Mouse (Mus musculus): ENCODE results near the gene Olfr424. TPM values are rescaled to one million over a fixed set of nuclear protein-coding genes. Genes with fewer than 3 reads are reported as not detected.

The Olfr424 gene
- not detected in 2 replicates for polyA plus RNA-seq (2012)

DNA sequence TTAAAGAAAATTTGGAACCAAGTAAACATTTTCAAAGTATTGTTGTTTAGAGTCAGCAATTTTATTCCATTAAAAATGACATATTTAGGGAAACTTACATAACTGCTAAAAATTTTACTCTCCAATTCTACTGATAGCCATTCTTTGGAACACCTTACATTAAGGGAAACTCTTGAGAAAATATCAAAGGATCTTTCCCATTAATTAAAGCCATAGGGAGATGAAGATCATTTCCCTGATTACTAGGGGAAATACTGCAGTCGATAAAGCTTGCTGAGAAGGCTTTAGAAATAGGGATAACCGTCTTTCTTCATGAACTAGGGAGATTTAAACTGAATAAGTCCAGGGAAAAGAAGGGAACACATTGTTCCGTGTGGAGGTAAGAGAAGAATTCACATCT, at the start of gene Olfr424:
Olfr424 (plus strand) TSS at position 301 of the 400 bp plus-strand sequence.

DNA sequence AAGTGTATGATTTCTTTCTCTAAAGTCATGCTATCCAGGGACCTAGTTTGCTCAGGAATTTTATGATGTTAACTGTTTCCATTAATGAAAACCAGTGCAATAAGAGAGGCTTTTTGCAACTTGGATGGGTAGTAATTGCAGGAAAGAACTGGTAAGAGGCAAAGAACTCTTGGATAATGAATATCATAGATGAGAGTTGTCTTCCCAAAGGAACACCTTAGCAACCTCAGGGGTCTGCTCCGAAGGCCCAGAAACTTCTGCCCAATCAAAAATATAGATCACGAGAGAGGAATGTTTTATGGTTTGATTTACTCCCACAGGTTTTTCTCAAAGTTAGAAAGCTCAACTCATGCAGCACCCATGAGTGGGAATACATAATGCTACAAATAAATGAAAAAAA, 47.3 kb upstream of the Olfr424 start, which contains the start of gene Olfr429:
Olfr429 (plus strand) TSS at position 301 of the 400 bp plus-strand sequence.

DNA sequence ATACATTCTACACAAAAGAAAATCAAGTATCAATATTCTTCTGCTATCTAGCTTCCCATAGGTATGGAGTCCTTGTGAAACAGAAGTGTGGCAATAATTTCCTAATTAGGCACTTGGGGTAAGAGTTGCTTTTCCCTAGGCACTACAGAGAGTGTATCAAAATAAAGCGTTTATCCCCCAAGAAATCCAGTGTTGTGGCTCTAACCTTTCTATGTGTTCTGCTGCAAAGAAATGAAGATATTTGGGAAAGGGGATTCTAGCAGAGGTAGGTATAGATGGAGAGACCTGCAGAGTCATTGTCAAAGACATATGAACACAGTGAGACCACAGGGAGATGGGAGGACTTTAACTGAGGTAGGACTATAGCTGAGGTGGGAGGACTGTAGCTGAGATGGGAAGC, 34.7 kb upstream of the Olfr424 start, which contains the start of gene Olfr427:
Olfr427 (plus strand) TSS at position 301 of the 400 bp plus-strand sequence.

GRCm38 (mm10) chr1:174121062-174121461, 10.3 kb upstream of the Olfr424 start, which contains the start of gene Olfr231:
Olfr231 (minus strand) TSS chr1:174121162.

DNA sequence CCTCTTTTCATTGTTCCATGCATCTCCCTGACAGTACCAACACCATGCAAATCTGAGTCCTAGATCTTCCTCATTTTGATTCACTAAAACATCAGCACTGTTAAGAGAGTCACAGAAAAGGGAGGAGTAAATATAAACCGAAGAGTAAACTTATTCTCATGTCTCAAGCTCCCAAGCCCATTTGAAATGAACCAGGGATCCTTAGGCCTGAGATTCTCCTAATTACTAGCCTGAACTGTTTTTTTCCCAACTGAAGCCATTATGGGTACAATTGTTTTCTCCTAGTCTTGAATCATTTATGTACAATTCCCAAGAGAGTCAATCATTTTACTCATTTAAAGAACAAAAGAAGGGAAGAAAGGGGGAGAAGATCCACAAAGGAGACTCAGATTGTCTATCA, 24.0 kb downstream of the Olfr424 start, which contains the start of gene Olfr420:
Olfr420 (plus strand) TSS at position 301 of the 400 bp plus-strand sequence.

DNA sequence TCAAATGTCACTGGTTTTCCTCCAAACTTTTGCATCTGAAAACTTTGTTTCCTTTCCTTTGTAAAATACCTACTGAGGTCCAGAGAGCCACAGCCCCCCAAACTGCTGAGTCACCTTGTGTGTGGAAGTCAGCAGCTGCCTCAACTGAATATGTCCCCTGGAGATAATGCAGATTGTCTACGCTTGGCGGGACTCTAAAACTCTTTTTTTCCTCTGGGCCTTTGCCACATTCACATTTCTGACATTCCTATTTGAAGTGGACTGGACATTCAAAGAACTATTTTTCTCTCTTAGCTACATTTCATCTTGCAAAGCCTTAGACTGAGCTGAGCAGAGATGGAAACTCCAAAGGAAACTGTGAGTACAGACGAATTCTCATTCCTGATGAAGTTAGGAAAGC, 41.3 kb downstream of the Olfr424 start, which contains the start of gene Spta1:
Spta1 (plus strand) TSS at position 172 of the 400 bp plus-strand sequence.

Other genes starting within 250 kb of the Olfr424 start
- gene Ifi211, start 218.5 kb upstream of the Olfr424 start, polyA plus RNA-seq (2012): 1.6 and 3.6 TPM in 2 replicates
- gene Mndal, start 189.0 kb upstream of the Olfr424 start, polyA plus RNA-seq (2012): 22.6 and 23.7 TPM in 2 replicates
- gene Ifi203, start 188.8 kb upstream of the Olfr424 start, polyA plus RNA-seq (2012): 3.7 and 4.4 TPM in 2 replicates
- gene Ifi202b, start 148.8 kb upstream of the Olfr424 start, polyA plus RNA-seq (2012): not detected in 2 replicates
- gene Ifi205, start 99.7 kb upstream of the Olfr424 start, polyA plus RNA-seq (2012): 0.77 and 1.0 TPM in 2 replicates
- gene Olfr433, start 90.8 kb upstream of the Olfr424 start, polyA plus RNA-seq (2012): not detected in 2 replicates
- gene Olfr432, start 82.3 kb upstream of the Olfr424 start, polyA plus RNA-seq (2012): not detected in 2 replicates
- gene Olfr430, start 64.9 kb upstream of the Olfr424 start, polyA plus RNA-seq (2012): not detected in 2 replicates
- not detected in 2 replicates for gene Olfr429, start 47.2 kb upstream of the Olfr424 start, polyA plus RNA-seq (2012)
- gene Olfr427, start 34.6 kb upstream of the Olfr424 start, polyA plus RNA-seq (2012): 0.10 TPM in 1 of 2 replicates, not detected in the other
- 0.02 TPM in 1 of 2 replicates, not detected in the other for gene Olfr231, start 10.4 kb upstream of the Olfr424 start, polyA plus RNA-seq (2012)
- gene Olfr420, start 24.1 kb downstream of the Olfr424 start, polyA plus RNA-seq (2012): not detected in 2 replicates
- gene Spta1, start 41.3 kb downstream of the Olfr424 start, polyA plus RNA-seq (2012): 0.28 and 0.40 TPM in 2 replicates
- gene Olfr419, start 120.5 kb downstream of the Olfr424 start, polyA plus RNA-seq (2012): not detected in 2 replicates
- not detected in 2 replicates for gene Mptx1, start 199.0 kb downstream of the Olfr424 start, polyA plus RNA-seq (2012)
- gene Olfr417, start 233.6 kb downstream of the Olfr424 start, polyA plus RNA-seq (2012): 0.02 TPM in 1 of 2 replicates, not detected in the other

All from megakaryocyte-erythroid progenitor cell, adult 5 weeks (primary cell).